Mouse (Mus musculus) activated CD4-positive, CD25-positive, alpha-beta regulatory T cell, adult 4 months (primary cell): Measurements from ENCODE around the gene Ttc3. TPM values are rescaled to one million over a fixed set of nuclear protein-coding genes. Genes with fewer than 3 reads are reported as not detected.
"Not testable (repeated sequence)": the region's sequence is repeated elsewhere in the genome, so short reads cannot be mapped to it uniquely, and the experiment has no call there.

ENCODE experiments used
- ATAC-seq: one replicate; pipeline ENCODE4 v1.8.0; 2017
- polyA plus RNA-seq, 2 experiments: library from polyadenylated mRNA; unstranded; fragments of 100-300 nt; shearing (Covaris generic); gene quantifications; one replicate each; pipeline ENCODE4 v1.2.1; 2017

The Ttc3 gene
- polyA plus RNA-seq, 2 experiments from 2014 or later = 47.7 to 53.5 TPM

GRCm38 (mm10) chr16:94435495-94436234 lies 65.2 kb downstream of the Ttc3 start:
- no peak for ATAC-seq

- ATAC-seq = no peak
These were observed 66.4 kb downstream of the Ttc3 start for GRCm38 (mm10) chr16:94436801-94437200.

GRCm38 (mm10) chr16:94441361-94441760 lies 70.9 kb downstream of the Ttc3 start:
- no peak for ATAC-seq

- peak; percentile 46 for ATAC-seq
These were observed 78.7 kb downstream of the Ttc3 start for GRCm38 (mm10) chr16:94449151-94449550.

- no peak for ATAC-seq
These were observed 79.2 kb downstream of the Ttc3 start for GRCm38 (mm10) chr16:94449632-94450031.

- no peak for ATAC-seq
These were observed 81.4 kb downstream of the Ttc3 start for GRCm38 (mm10) chr16:94451545-94452488.

- no peak for ATAC-seq
These were observed 82.3 kb downstream of the Ttc3 start for GRCm38 (mm10) chr16:94452768-94453167.

GRCm38 (mm10) chr16:94454146-94454545 lies 83.7 kb downstream of the Ttc3 start:
- ATAC-seq = no peak

- ATAC-seq = no peak
These were observed 93.6 kb downstream of the Ttc3 start for GRCm38 (mm10) chr16:94464067-94464466.

GRCm38 (mm10) chr16:94465900-94466299 lies 95.5 kb downstream of the Ttc3 start:
- no peak for ATAC-seq

- ATAC-seq = not testable (repeated sequence)
These were observed 95.9 kb downstream of the Ttc3 start for GRCm38 (mm10) chr16:94466317-94466716.

- ATAC-seq = no peak
These were observed 97.1 kb downstream of the Ttc3 start for GRCm38 (mm10) chr16:94467337-94468055.

GRCm38 (mm10) chr16:94468391-94468790 lies 98.0 kb downstream of the Ttc3 start:
- no peak for ATAC-seq

- no peak for ATAC-seq
These were observed 102.1 kb downstream of the Ttc3 start for GRCm38 (mm10) chr16:94472515-94472951.

GRCm38 (mm10) chr16:94473086-94473822 lies 102.8 kb downstream of the Ttc3 start:
- ATAC-seq = no peak

GRCm38 (mm10) chr16:94484752-94485535 lies 114.5 kb downstream of the Ttc3 start:
- ATAC-seq = peak; percentile 32

GRCm38 (mm10) chr16:94487341-94487740 lies 116.9 kb downstream of the Ttc3 start:
- ATAC-seq = no peak

GRCm38 (mm10) chr16:94489326-94489725 lies 118.9 kb downstream of the Ttc3 start:
- ATAC-seq = no peak

GRCm38 (mm10) chr16:94497176-94497575 lies 126.8 kb downstream of the Ttc3 start:
- ATAC-seq = not testable (repeated sequence)

GRCm38 (mm10) chr16:94497911-94498310 lies 127.5 kb downstream of the Ttc3 start:
- no peak for ATAC-seq

- ATAC-seq = no peak
These were observed 133.8 kb downstream of the Ttc3 start for GRCm38 (mm10) chr16:94504192-94504591.
